In genomic region chr4:141834536-141835095, GRCm38 (mm10) we compare ENCODE assay signal across 26 mouse cellular contexts. TPM values are rescaled to one million over a fixed set of nuclear protein-coding genes. Genes with fewer than 3 reads are reported as not detected.
DNase-seq lines count a peak whose midpoint lies in the region; ATAC-seq and TF ChIP-seq lines count a peak whose summit lies in the region.
"Had no signal": no experiment of that assay in that cellular context is flagged by ENCODE, and none has a peak within 500 bp of the region (broad histone marks: within the 10 kb centered on the region; RNA-seq: fewer than 3 reads in every experiment).

No protein-coding gene starts in this region.

- no peak for TF ChIP-seq EP300 in liver, postnatal 0 days (IDR thresholded peaks at IDR 0.05; ENCODE audit: low read depth)
- no peak for TF ChIP-seq EP300 in stomach, postnatal 0 days (optimal IDR thresholded peaks at IDR 0.05)

- no peak overlapping the region for H3K9ac ChIP-seq in liver, postnatal 0 days (replicated peaks)
- no peak overlapping the region for H3K9ac ChIP-seq in liver, embryonic 12.5 days
- H3K9ac ChIP-seq in stomach, postnatal 0 days (ENCODE audit: low read length): no peak overlapping the region
- H3K9ac ChIP-seq: embryonic facial prominence, embryonic 13.5 days; forebrain, embryonic 12.5 days; heart, embryonic 15.5 days; hindbrain, embryonic 13.5 days had no signal

- 33% methylated on average over 5 of the region's 5 CpGs for WGBS in liver, postnatal 0 days (ENCODE audit: insufficient replicate concordance)
- 36% methylated on average over 5 of the region's 5 CpGs for whole genome bisulfite sequencing in liver, embryonic 12.5 days (ENCODE audit: insufficient replicate concordance)
- WGBS in stomach, postnatal 0 days: 48% methylated on average over 5 of the region's 5 CpGs

- H3K27me3 ChIP-seq in liver, postnatal 0 days (ENCODE audit: insufficient read depth, low read length): no peaks in the 10 kb centered on the region
- H3K27me3 ChIP-seq in liver, embryonic 12.5 days (replicated peaks): peaks cover 16% of the 10 kb centered on the region; the same call in 1 of the 2 replicates
- no peaks in the 10 kb centered on the region for H3K27me3 ChIP-seq in stomach, postnatal 0 days (ENCODE audit: control insufficient read depth, insufficient read depth, low read length)
- H3K27me3 ChIP-seq: CH12.LX; embryonic facial prominence, embryonic 13.5 days; heart, embryonic 15.5 days; hindbrain, embryonic 13.5 days; Patski had no signal

- no peak overlapping the region for H3K27ac ChIP-seq in liver, postnatal 0 days (ENCODE audit: low read depth)
- no peak overlapping the region for H3K27ac ChIP-seq in liver, embryonic 12.5 days
- no peak overlapping the region for H3K27ac ChIP-seq in stomach, postnatal 0 days (replicated peaks)
- H3K27ac ChIP-seq: embryonic facial prominence, embryonic 13.5 days; forebrain, embryonic 12.5 days; heart, embryonic 15.5 days; hindbrain, embryonic 13.5 days; hindbrain, postnatal 0 days had no signal

- no peaks in the 10 kb centered on the region for H3K9me3 ChIP-seq in liver, postnatal 0 days (ENCODE audit: low read length)
- H3K9me3 ChIP-seq in liver, embryonic 12.5 days (replicated peaks): no peaks in the 10 kb centered on the region
- H3K9me3 ChIP-seq in stomach, postnatal 0 days (ENCODE audit: control insufficient read depth, low read length): no peaks in the 10 kb centered on the region
- H3K9me3 ChIP-seq: embryonic facial prominence, embryonic 13.5 days; forebrain, embryonic 12.5 days; heart, embryonic 15.5 days; hindbrain, embryonic 13.5 days had no signal

- ATAC-seq in liver, postnatal 0 days: no peak
- no peak for ATAC-seq in liver, embryonic 12.5 days
- ATAC-seq in stomach, postnatal 0 days (ENCODE audit: low FRiP score, low TSS enrichment): peak; percentile 15; the same call in 1 of the 2 replicates
- ATAC-seq: activated CD4-positive, CD25-positive, alpha-beta regulatory T cell, adult 4 months; forebrain, embryonic 16.5 days; hindbrain, postnatal 0 days; Patski had no signal

- no peaks in the 10 kb centered on the region for H3K36me3 ChIP-seq in liver, postnatal 0 days (replicated peaks; ENCODE audit: insufficient read depth, low read length)
- no peaks in the 10 kb centered on the region for H3K36me3 ChIP-seq in liver, embryonic 12.5 days
- no peaks in the 10 kb centered on the region for H3K36me3 ChIP-seq in stomach, postnatal 0 days (ENCODE audit: control insufficient read depth, insufficient read depth, low read length)
- H3K36me3 ChIP-seq: embryonic facial prominence, embryonic 13.5 days; forebrain, embryonic 12.5 days; heart, embryonic 15.5 days; hindbrain, embryonic 13.5 days had no signal

- 0 out of 2 replicates have a peak, but pooled peaks cover 8% of the 10 kb centered on the region for H3K4me1 ChIP-seq in liver, postnatal 0 days (ENCODE audit: insufficient read depth)
- no peaks in the 10 kb centered on the region for H3K4me1 ChIP-seq in liver, embryonic 12.5 days
- H3K4me1 ChIP-seq in stomach, postnatal 0 days (replicated peaks; ENCODE audit: control insufficient read depth, insufficient read depth): no peaks in the 10 kb centered on the region
- H3K4me1 ChIP-seq: forebrain, embryonic 12.5 days; heart, embryonic 15.5 days; hindbrain, embryonic 13.5 days had no signal

- H3K4me3 ChIP-seq in liver, postnatal 0 days (ENCODE audit: low read depth, low read length): no peak overlapping the region
- H3K4me3 ChIP-seq in liver, embryonic 12.5 days: no peak overlapping the region
- H3K4me3 ChIP-seq in stomach, postnatal 0 days (ENCODE audit: low read depth, low read length): no peak overlapping the region
- H3K4me3 ChIP-seq: embryonic facial prominence, embryonic 13.5 days; forebrain, embryonic 12.5 days; heart, embryonic 15.5 days; hindbrain, embryonic 13.5 days had no signal

- no peak overlapping the region for H3K4me2 ChIP-seq in liver, postnatal 0 days (ENCODE audit: low read depth, low read length)
- H3K4me2 ChIP-seq in liver, embryonic 12.5 days: no peak overlapping the region
- H3K4me2 ChIP-seq in stomach, postnatal 0 days (replicated peaks; ENCODE audit: low read depth): no peak overlapping the region
- H3K4me2 ChIP-seq: embryonic facial prominence, embryonic 13.5 days; forebrain, embryonic 12.5 days; heart, embryonic 11.5 days; heart, embryonic 15.5 days; hindbrain, embryonic 13.5 days had no signal

- no peak for TF ChIP-seq CTCF in liver, postnatal 0 days (IDR thresholded peaks at IDR 0.05; ENCODE audit: low read depth)
- no peak for TF ChIP-seq CTCF in stomach, postnatal 0 days (IDR thresholded peaks at IDR 0.05; ENCODE audit: low read depth)

- DNase-seq in kidney, adult 11 months: peak; percentile 45
- no peak for DNase-seq in kidney, adult 9 months
- peak; percentile 32 for DNase-seq in liver, postnatal 0 days
- DNase-seq in kidney, postnatal 36 days: peak; percentile 33 to 48
- DNase-seq in stomach, postnatal 0 days (ENCODE audit: low spot score): no peak
- no peak for DNase-seq in adipocyte (ENCODE audit: low spot score)
- DNase-seq in retina, postnatal 1 day: no peak
- DNase-seq: adrenal gland, adult 2 months; cerebellum, adult 11 months; cerebellum, adult 8-10 months; cerebellum, postnatal 14 days; gastrocnemius, postnatal 25 days; heart, adult 18-20 months; heart, postnatal 14 days had no signal

RNA-seq across cellular contexts. Expression of gene Cela2a, which starts 8.7 kb away (rescaled TPM):
- polyA plus RNA-seq in liver, postnatal 0 days (2015; fragmentation: Nextera tagmentation; extraction: Ambion mirVana): 0.61 and 28.3 TPM in 2 replicates
- polyA plus RNA-seq in liver, embryonic 12.5 days (2016; fragmentation: Nextera tagmentation; extraction: Ambion mirVana): not detected in 2 replicates
- polyA plus RNA-seq in stomach, postnatal 0 days (2015; fragmentation: Nextera tagmentation; extraction: Ambion mirVana): 18.1 and 22.4 TPM in 2 replicates
- polyA plus RNA-seq: embryonic facial prominence, embryonic 13.5 days; forebrain, embryonic 12.5 days; forebrain, embryonic 16.5 days; heart, embryonic 11.5 days; hindbrain, embryonic 13.5 days; Patski had no signal

RNA-seq across cellular contexts. Expression of gene Ctrc, which starts 11.5 kb away (rescaled TPM):
- not detected in 2 replicates for polyA plus RNA-seq in liver, postnatal 0 days (2015; fragmentation: Nextera tagmentation; extraction: Ambion mirVana)
- polyA plus RNA-seq in liver, embryonic 12.5 days (2016; fragmentation: Nextera tagmentation; extraction: Ambion mirVana): not detected in 2 replicates
- not detected in 2 replicates for polyA plus RNA-seq in stomach, postnatal 0 days (2015; fragmentation: Nextera tagmentation; extraction: Ambion mirVana)
- polyA plus RNA-seq: activated CD4-positive, CD25-positive, alpha-beta regulatory T cell, adult 4 months; adrenal gland, adult 2 months; brain, embryonic 14.5 days; embryonic facial prominence, embryonic 13.5 days; forebrain, embryonic 12.5 days; forebrain, embryonic 16.5 days; heart, embryonic 11.5 days; heart, embryonic 15.5 days; hindbrain, embryonic 13.5 days; hindbrain, postnatal 0 days; Patski had no signal

RNA-seq across cellular contexts. Expression of gene Efhd2, which starts 40.1 kb away (rescaled TPM):
- 37.1 and 39.9 TPM in 2 replicates for polyA plus RNA-seq in liver, postnatal 0 days (2015; fragmentation: Nextera tagmentation; extraction: Ambion mirVana)
- 75.0 and 75.6 TPM in 2 replicates for polyA plus RNA-seq in liver, embryonic 12.5 days (2016; fragmentation: Nextera tagmentation; extraction: Ambion mirVana)
- 111 and 121 TPM in 2 replicates for polyA plus RNA-seq in stomach, postnatal 0 days (2015; fragmentation: Nextera tagmentation; extraction: Ambion mirVana)

RNA-seq across cellular contexts. Expression of gene Casp9, which starts 41.2 kb away (rescaled TPM):
- polyA plus RNA-seq in liver, postnatal 0 days (2015; fragmentation: Nextera tagmentation; extraction: Ambion mirVana): 6.3 and 7.4 TPM in 2 replicates
- 13.5 and 14.5 TPM in 2 replicates for polyA plus RNA-seq in liver, embryonic 12.5 days (2016; fragmentation: Nextera tagmentation; extraction: Ambion mirVana)
- polyA plus RNA-seq in stomach, postnatal 0 days (2015; fragmentation: Nextera tagmentation; extraction: Ambion mirVana): 9.8 and 10.8 TPM in 2 replicates

RNA-seq across cellular contexts. Expression of gene Dnajc16, which starts 43.9 kb away (rescaled TPM):
- polyA plus RNA-seq in liver, postnatal 0 days (2015; fragmentation: Nextera tagmentation; extraction: Ambion mirVana): 2.7 TPM in 2 replicates
- polyA plus RNA-seq in liver, embryonic 12.5 days (2016; fragmentation: Nextera tagmentation; extraction: Ambion mirVana): 3.1 and 3.2 TPM in 2 replicates
- polyA plus RNA-seq in stomach, postnatal 0 days (2015; fragmentation: Nextera tagmentation; extraction: Ambion mirVana): 2.9 and 3.1 TPM in 2 replicates

Comparison
In these comparisons a context has a peak if more than half of its experiments do, and no peak if none do; other contexts are left out.
1. DNase-seq: peak in kidney, adult 11 months (single experiment), liver, postnatal 0 days (single experiment) and kidney, postnatal 36 days (2 of 2); none in kidney, adult 9 months (single experiment), stomach, postnatal 0 days (single experiment), adipocyte (single experiment) and retina, postnatal 1 day (single experiment).